Mouse (Mus musculus): ENCODE measurements around the gene Banf2.

The Banf2 gene

GRCm38 (mm10) chr2:144107810-144108209, 75.0 kb downstream of the Banf2 start:
- DNase-seq: no peak

GRCm38 (mm10) chr2:144108376-144108775, 75.5 kb downstream of the Banf2 start:
- DNase-seq: no peak

- DNase-seq: no peak
Observed at GRCm38 (mm10) chr2:144111966-144112365, 79.1 kb downstream of the Banf2 start.

GRCm38 (mm10) chr2:144112666-144113065, 79.8 kb downstream of the Banf2 start:
- no peak for DNase-seq

- no peak for DNase-seq
Observed at GRCm38 (mm10) chr2:144118061-144118460, 85.2 kb downstream of the Banf2 start.

GRCm38 (mm10) chr2:144120186-144120823, 87.4 kb downstream of the Banf2 start:
- no peak for DNase-seq

- DNase-seq: no peak
Observed at GRCm38 (mm10) chr2:144122068-144122467, 89.2 kb downstream of the Banf2 start.
